7 mouse cellular contexts compared by ENCODE assay signal in the genomic region with DNA sequence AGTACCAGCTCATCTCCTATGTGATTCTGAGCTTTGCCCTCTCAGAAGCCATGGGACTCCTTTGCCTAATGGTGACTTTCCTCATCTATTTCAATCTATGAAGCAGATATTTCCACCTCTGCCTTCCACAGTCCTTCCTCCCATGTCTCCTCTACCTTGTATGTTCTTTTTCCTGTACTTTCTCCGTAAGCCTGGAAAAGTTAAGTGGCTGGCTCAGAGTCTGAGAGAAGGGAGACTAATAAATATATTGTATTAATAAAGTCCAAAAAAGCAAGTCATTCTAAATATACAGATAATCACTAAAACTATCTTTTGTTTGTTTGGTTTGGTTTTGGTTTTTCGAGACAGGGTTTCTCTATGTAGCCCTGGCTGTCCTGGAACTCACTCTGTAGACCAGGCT. TPM values are rescaled to one million over a fixed set of nuclear protein-coding genes. Genes with fewer than 3 reads are reported as not detected.
DNase-seq lines count a peak whose midpoint lies in the region.

No protein-coding gene starts in this region.

- DNase-seq in NIH3T3 (ENCODE audit: low read depth): peak; percentile 35
- DNase-seq in cerebellum, postnatal 4 days (ENCODE audit: low spot score in 2 of 2): peak; percentile 45 to 58
- DNase-seq in heart, adult 8-10 months (ENCODE audit: low spot score): peak; percentile 77
- peak; percentile 52 for DNase-seq in kidney, postnatal 14 days
- DNase-seq in lung, postnatal 25 days (ENCODE audit: low spot score): peak; percentile 64
- peak; percentile 65 to 91 for DNase-seq in spleen, postnatal 4 days (ENCODE audit: low spot score in 2 of 2)
- peak; percentile 23 for DNase-seq in thymus, postnatal 25 days

RNA-seq across cellular contexts. Expression of a gene that starts 30.1 kb away (rescaled TPM):
- total RNA-seq in heart, adult 8-10 months (2022): 10 to 100 TPM; 12.9 to 27.4 (median 20.4) TPM

RNA-seq across cellular contexts. Expression of a gene that starts 39.1 kb away (rescaled TPM):
- 10 to 100 TPM; 39.3 to 43.9 (median 40.4) TPM for total RNA-seq in heart, adult 8-10 months (2022)

Comparison
In these comparisons a context has a peak if more than half of its experiments do, and no peak if none do; other contexts are left out.
1. Peak in every context shown above with its lines: DNase-seq.
2. DNase-seq: peak in every context shown above with its lines; median percentile 78 in spleen, postnatal 4 days; 77 in heart, adult 8-10 months; 64 in lung, postnatal 25 days; 52 in kidney, postnatal 14 days; 52 in cerebellum, postnatal 4 days; 35 in NIH3T3; 23 in thymus, postnatal 25 days.